Mouse (Mus musculus) liver, postnatal 0 days (tissue): ENCODE measurements at regions not wholly inside any gene's neighbourhood (a gene's known extent, or its start where the extent isn't known, plus 50 kb on each side); places are given as distances from the start of the nearest gene placed in this dataset.
A peak's percentile ranks its signal among the peaks of the same experiment; 100 is the strongest.

Experiments used
- ATAC-seq: fragments of 200-750 bp; cut with Nextera tagmentation; 2 replicates; pipeline ENCODE4 v1.8.0; 2017; ENCODE audit warnings: mild to moderate bottlenecking, moderate library complexity
- DNase-seq: peaks from one replicate; pipeline ENCODE4 v3.0.0-alpha.2; 2016
- H3K27ac ChIP-seq: fragments of 300-500 bp; sonication (generic); 2 replicates; pipeline ENCODE4 v1.5.1; 2014; ENCODE audit warnings: antibody characterized with exemption, moderate library complexity, mild to moderate bottlenecking, low read depth
- H3K27me3 ChIP-seq: fragments of 300-500 bp; sonication (generic); 2 replicates; pipeline ENCODE4 v1.6.1; 2014; ENCODE audit warnings: low read length, control low read depth, mixed read lengths; ENCODE audit not compliant: insufficient read depth
- H3K36me3 ChIP-seq: fragments of 300-500 bp; sonication (generic); replicated peaks from 2 replicates; pipeline ENCODE4 v1.6.1; 2014; ENCODE audit warnings: mild to moderate bottlenecking, control low read depth, low read length, moderate library complexity, mixed read lengths; ENCODE audit not compliant: insufficient read depth
- H3K4me1 ChIP-seq: fragments of 300-500 bp; sonication (generic); 2 replicates; pipeline ENCODE4 v1.6.1; 2014; ENCODE audit warnings: antibody characterized with exemption, mild to moderate bottlenecking, control low read depth; ENCODE audit not compliant: insufficient read depth
- H3K4me2 ChIP-seq: fragments of 300-500 bp; sonication (generic); 2 replicates; pipeline ENCODE4 v1.6.1; 2014; ENCODE audit warnings: low read depth, mild to moderate bottlenecking, low read length, moderate library complexity, mixed read lengths
- H3K4me3 ChIP-seq: fragments of 300-500 bp; sonication (generic); 2 replicates; pipeline ENCODE4 v1.5.1; 2014; ENCODE audit warnings: low read depth, low read length
- H3K9ac ChIP-seq: fragments of 300-500 bp; sonication (generic); replicated peaks from 2 replicates; pipeline ENCODE4 v1.6.1; 2014; ENCODE audit warnings: mild to moderate bottlenecking, moderate library complexity
- H3K9me3 ChIP-seq: fragments of 300-500 bp; sonication (generic); 2 replicates; pipeline ENCODE4 v1.6.1; 2016; ENCODE audit warnings: mild to moderate bottlenecking, control low read depth, low read length, mixed read lengths
- CTCF ChIP-seq: sonication (generic); IDR thresholded peaks from 2 replicates; pipeline ENCODE4 v1.5.1; 2016; ENCODE audit warnings: antibody characterized with exemption, low read depth
- EP300 ChIP-seq: IDR thresholded peaks from 2 replicates; pipeline ENCODE4 v1.6.1; 2016; ENCODE audit warnings: antibody characterized with exemption, low read depth, mild to moderate bottlenecking
- WGBS: fragments of 180-500 bp; shearing (Covaris S2); extraction: QIAGEN DNeasy Blood & Tissue Kit; methylation state at CpG from one replicate; pipeline ENCODE4 v1.1.7; 2014; ENCODE audit not compliant: insufficient replicate concordance; 5-methylcytosine and 5-hydroxymethylcytosine counted together

- Histone ChIP-seq H3K27me3 (no peaks in the 10 kb centered on the region), H3K27ac (no peak overlapping the region), H3K4me1 (no peaks in the 10 kb centered on the region), H3K9ac (no peak overlapping the region), H3K36me3 (no peaks in the 10 kb centered on the region), H3K9me3 (no peaks in the 10 kb centered on the region), H3K4me3 (no peak overlapping the region), H3K4me2 (no peak overlapping the region)
- ATAC-seq (no peak), DNase-seq (no peak)
- WGBS, result 55% methylated on average over 2 of the region's 2 CpGs
- TF ChIP-seq CTCF, result no peak
Measured at GRCm38 (mm10) chr15:16492871-16493270, 235.7 kb upstream of the Cdh9 start.

DNA sequence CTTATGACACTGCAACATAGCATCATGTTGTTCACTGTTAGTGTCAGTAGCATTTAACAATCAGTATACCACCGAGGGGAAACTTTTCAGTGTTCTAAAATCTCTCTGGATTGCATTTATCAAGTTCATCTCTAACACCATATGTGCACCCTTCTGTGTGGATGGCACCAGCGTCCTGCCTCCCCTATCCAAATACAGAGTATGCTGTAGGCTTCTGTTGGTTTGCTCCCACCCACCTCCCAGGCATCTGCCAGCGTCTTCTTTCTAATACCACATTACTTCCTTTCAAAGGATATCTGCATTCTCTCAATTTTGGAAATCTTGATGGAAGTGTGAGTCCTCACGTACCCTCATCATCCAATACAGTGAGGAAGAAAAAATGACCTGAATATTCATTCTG is 208.0 kb upstream of the Cdh9 start:
- no peaks in the 10 kb centered on the region for H3K36me3 ChIP-seq
- TF ChIP-seq EP300 (no peak), CTCF (no peak)
- H3K27me3 ChIP-seq, result no peaks in the 10 kb centered on the region
- WGBS, result 62% methylated on average over 4 of the region's 4 CpGs
- H3K9me3 ChIP-seq, result no peaks in the 10 kb centered on the region
- no peak overlapping the region for H3K4me3 ChIP-seq
- DNase-seq, result no peak
- no peak overlapping the region for H3K4me2 ChIP-seq
- no peak for ATAC-seq
- H3K27ac ChIP-seq, result no peak overlapping the region
- no peak overlapping the region for H3K9ac ChIP-seq
- H3K4me1 ChIP-seq, result no peaks in the 10 kb centered on the region

DNA sequence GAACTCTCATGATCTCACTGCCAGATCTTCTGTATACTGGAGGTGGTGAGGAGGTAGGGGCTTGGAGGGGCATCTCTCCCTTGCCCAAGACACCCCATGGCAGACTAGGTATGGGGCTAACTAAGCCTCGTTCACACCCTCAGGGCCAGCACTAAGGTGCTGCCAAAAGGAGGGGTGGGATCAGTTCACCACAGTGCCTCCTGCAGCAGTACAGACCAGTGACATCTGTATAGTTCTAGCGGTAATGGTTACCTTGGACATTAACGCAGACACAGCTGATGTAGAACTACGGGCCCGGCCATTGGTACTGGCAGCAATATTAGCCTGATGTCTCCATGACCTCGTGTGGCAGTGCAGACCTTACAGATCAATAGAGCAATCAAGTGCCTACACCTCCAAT is 196.0 kb upstream of the Cdh9 start:
- Histone ChIP-seq H3K9ac (no peak overlapping the region), H3K36me3 (no peaks in the 10 kb centered on the region), H3K9me3 (no peaks in the 10 kb centered on the region), H3K27me3 (no peaks in the 10 kb centered on the region), H3K4me3 (no peak overlapping the region), H3K4me1 (no peaks in the 10 kb centered on the region), H3K27ac (no peak overlapping the region), H3K4me2 (no peak overlapping the region)
- ATAC-seq (no peak), DNase-seq (no peak)
- TF ChIP-seq EP300 (no peak), CTCF (no peak)
- 78% methylated on average over 6 of the region's 6 CpGs for WGBS

GRCm38 (mm10) chr15:16541226-16541625 is 187.3 kb upstream of the Cdh9 start:
- H3K4me2 ChIP-seq, result no peak overlapping the region
- H3K27me3 ChIP-seq, result no peaks in the 10 kb centered on the region
- ATAC-seq (no peak), DNase-seq (no peak)
- H3K9me3 ChIP-seq, result no peaks in the 10 kb centered on the region
- H3K27ac ChIP-seq, result no peak overlapping the region
- no peak overlapping the region for H3K4me3 ChIP-seq
- H3K4me1 ChIP-seq, result no peaks in the 10 kb centered on the region
- 34% methylated on average over 1 of the region's 1 CpGs for WGBS
- no peaks in the 10 kb centered on the region for H3K36me3 ChIP-seq
- TF ChIP-seq EP300 (no peak), CTCF (no peak)
- H3K9ac ChIP-seq, result no peak overlapping the region

DNA sequence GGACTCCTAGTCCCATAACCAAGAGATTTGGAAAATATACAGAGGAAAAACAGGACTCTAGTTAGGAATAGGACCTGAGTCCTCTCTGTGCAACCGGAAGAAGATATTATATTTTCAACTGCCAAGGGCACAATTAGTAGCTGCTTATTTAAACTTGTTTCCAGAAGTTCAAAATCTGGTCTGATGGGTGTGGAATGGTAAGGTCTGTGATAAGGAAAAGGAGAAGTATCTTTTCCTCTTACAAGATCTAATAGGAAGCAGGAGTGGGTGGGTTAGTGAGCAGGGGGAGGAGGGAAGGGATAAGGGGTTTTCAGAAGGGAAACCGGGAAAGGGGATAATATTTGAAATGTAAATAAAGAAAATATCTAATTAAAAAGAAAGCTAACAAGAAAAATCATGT is 173.4 kb upstream of the Cdh9 start:
- TF ChIP-seq CTCF (no peak), EP300 (no peak)
- H3K4me1 ChIP-seq, result no peaks in the 10 kb centered on the region
- 66% methylated on average over 2 of the region's 2 CpGs for WGBS

DNA sequence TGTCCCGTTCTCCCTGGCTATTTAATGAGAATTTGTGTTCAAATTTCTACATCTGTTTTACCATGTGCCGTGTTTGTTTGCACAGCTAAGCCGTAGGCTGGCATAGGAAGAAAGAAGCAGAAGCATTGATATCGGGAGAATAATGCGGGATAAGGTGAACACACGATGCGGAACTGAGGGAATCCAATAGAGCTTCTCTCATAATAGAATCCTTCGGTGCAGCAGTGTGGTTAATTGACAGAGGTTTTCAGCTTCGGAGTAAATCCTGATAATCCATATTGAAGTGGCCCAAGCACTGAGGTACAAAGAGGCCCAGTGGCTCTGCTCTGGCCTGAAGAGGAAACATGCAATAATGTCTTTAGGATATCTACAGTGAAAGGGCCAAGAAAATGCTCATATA is 172.2 kb upstream of the Cdh9 start:
- no peak for TF ChIP-seq EP300
- no peak for TF ChIP-seq CTCF
- DNase-seq, result no peak

More for the DNA sequence above, 173.4 kb upstream of the Cdh9 start:
- Histone ChIP-seq H3K36me3 (no peaks in the 10 kb centered on the region), H3K27ac (no peak overlapping the region), H3K9ac (no peak overlapping the region), H3K27me3 (no peaks in the 10 kb centered on the region), H3K4me3 (no peak overlapping the region), H3K4me2 (no peak overlapping the region), H3K9me3 (no peaks in the 10 kb centered on the region)
- ATAC-seq (no peak), DNase-seq (no peak)

DNA sequence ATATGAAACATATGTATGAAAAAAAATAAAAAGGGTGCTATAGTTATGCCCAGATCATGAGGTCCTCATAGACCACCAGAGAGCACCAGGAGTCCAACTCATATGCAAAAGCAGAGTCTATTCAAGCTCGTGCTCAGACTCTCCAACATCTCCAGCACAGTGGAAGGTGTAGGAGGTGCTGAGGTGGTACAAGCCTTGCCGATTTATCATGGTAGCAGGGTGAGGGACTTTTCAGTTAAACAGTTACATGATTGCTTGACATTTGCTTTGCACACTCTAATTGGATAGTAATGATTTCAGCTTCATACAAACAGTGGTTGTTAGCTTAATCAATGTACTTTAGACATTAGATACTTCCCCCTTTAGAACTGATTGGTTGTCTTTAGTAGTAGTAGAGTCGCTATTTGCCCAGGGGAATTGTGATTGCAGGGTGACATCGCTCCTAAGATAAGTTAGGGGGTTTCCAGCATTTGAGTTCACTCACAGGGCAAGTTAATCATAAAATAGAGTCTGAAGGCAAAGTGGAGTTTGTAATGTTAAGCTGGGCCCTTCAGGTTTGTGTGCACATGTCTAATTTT is 162.3 kb upstream of the Cdh9 start:
- Histone ChIP-seq H3K9ac (no peak overlapping the region), H3K4me1 (no peaks in the 10 kb centered on the region), H3K9me3 (no peaks in the 10 kb centered on the region), H3K27ac (no peak overlapping the region), H3K4me3 (no peak overlapping the region), H3K4me2 (no peak overlapping the region), H3K27me3 (no peaks in the 10 kb centered on the region), H3K36me3 (no peaks in the 10 kb centered on the region)
- TF ChIP-seq CTCF (no peak), EP300 (no peak)
- ATAC-seq, result peak; percentile 98
- 47% methylated on average over 4 of the region's 4 CpGs for WGBS
- DNase-seq, result no peak

More for the DNA sequence above, 172.2 kb upstream of the Cdh9 start:
- Histone ChIP-seq H3K9me3 (no peaks in the 10 kb centered on the region), H3K36me3 (no peaks in the 10 kb centered on the region), H3K27me3 (no peaks in the 10 kb centered on the region), H3K4me1 (no peaks in the 10 kb centered on the region), H3K4me2 (no peak overlapping the region), H3K9ac (no peak overlapping the region), H3K4me3 (no peak overlapping the region), H3K27ac (no peak overlapping the region)
- WGBS, result 86% methylated on average over 9 of the region's 9 CpGs
- no peak for ATAC-seq
